Mouse (Mus musculus) leukemia stem cell, adult 10-12 weeks (primary cell): ENCODE results near the gene Ttc9c. TPM values are rescaled to one million over a fixed set of nuclear protein-coding genes. Genes with fewer than 3 reads are reported as not detected.

ENCODE experiments used
- polyA plus RNA-seq: library from polyadenylated mRNA; stranded (reverse); fragments of >175 nt; gene quantifications from 2 replicates; pipeline ENCODE4 v1.2.3, GENCODE M21; 2012; ENCODE audit warnings: low replicate concordance

Ttc9c gene
- polyA plus RNA-seq, result 4.0 and 4.6 TPM in 2 replicates

DNA sequence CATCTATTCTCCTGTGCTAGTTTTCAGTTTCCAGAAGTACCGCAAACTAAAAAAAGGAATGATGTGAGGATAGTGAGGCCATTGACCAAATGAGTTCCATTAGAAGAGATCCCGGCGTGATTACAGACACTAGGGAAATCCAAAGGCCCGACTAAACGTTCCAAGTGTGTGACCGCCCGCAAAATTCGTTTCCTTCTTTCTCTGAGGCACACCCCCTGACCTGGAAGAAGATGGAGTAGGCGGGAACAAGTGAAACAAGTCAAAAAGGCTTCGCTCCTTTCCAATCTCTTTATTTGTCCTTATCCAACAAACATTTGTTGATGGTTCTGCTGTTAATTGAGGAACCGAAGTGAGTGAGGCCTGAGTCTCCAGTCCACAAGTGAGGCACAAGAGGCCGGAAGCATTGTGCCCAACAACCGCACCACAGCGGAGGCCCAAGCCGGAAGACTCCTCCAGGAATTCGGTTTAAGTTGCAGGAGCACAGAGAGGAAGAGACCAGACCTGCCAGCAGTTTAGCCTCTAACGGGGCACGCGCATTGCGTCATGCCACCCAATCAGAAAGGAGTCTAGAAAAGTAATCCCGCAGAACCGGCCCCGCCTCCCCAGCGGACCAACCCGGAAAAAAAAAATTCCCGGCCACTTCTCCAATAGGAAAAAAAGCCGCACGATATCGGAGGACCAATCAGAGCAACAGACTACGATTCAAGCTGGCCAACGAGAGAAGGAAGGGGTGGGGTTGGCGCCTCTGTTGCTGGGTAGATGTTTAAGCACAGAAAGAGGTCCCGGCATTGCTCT is at the start of gene Ttc9c:
Gene Ttc9c (minus strand): TSS at position 533 of the 795 bp plus-strand sequence.

GRCm38 (mm10) chr19:8850402-8850901 is 31.3 kb upstream of the Ttc9c start, which contains the start of gene Lrrn4cl:
Gene Lrrn4cl, plus strand, starts transcription at chr19:8850768.

DNA sequence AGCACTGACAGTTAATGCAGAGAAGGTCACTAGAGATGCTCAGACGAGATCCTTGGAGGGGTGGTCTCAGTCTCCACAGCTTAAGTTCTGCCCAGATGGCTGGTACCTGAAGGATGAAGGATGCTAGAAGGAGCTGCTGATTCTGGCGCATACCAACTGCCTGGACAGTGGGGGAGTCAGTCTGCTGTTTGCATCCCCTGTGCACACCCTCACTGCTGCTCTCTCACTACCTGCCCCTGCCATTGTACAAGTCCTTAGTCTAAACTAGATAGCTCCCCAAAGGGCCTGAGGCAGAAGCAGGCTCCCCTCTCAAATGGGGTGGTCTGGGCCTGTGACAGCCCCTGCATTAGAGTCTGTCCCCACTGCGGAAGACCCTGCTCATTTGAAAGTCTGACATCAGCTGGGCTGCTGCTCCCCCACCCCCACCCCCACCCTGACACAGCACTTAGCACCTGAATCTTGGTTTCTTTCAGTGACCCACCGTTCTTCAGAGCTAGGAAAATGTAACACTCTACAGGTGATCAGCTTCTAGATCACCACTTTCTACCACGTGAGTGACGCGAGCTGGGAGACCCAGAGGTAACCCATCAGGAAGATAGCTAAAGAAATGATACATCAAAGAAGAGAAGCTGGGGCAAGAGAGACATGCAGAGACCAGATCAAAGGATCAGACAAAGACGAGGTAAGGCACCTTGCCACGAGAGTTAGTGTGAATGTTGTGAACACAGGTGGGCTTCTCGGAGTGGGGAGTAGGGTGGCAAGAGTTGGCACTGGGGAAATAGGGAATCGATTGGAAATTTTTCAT is 20.2 kb upstream of the Ttc9c start, which contains the start of gene Gng3:
Gene Gng3 (minus strand): TSS at position 92 of the 805 bp plus-strand sequence.

DNA sequence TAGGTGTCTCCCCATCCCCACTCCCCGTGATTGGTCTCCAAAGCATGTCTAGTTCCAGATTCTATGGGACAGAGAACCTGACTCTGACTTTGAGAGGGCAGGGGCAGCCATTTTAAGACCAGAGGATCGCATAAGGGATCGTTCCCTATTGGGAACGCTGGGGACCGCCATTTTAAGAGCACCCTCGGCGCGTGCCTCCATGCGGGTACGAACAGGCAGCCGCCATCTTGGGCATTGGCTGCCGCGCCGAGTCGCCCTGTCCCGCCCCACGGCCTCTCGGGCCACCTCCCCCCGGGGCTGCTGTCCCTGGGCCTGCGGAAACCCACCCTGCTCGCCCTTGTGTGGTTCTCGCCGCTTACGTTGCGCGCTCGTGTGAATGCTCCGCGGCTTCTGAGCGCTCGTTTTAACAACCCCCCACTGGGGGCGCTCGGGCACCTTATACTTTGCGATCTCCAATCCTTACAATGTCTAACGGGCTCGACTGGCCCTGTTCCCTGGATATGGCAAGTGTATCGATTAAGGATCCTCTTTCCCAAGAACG is 18.2 kb upstream of the Ttc9c start, which contains the start of gene Bscl2:
Gene Bscl2 (plus strand): TSS at position 217 of the 541 bp plus-strand sequence.

GRCm38 (mm10) chr19:8829660-8830059 is 10.5 kb upstream of the Ttc9c start, which contains the start of gene AC129217.1:
Gene AC129217.1, plus strand, starts transcription at chr19:8829773.

GRCm38 (mm10) chr19:8819596-8820423 is 677 bp upstream of the Ttc9c start, which contains the start of gene Hnrnpul2:
Gene Hnrnpul2, plus strand, starts transcription at chr19:8820010.

DNA sequence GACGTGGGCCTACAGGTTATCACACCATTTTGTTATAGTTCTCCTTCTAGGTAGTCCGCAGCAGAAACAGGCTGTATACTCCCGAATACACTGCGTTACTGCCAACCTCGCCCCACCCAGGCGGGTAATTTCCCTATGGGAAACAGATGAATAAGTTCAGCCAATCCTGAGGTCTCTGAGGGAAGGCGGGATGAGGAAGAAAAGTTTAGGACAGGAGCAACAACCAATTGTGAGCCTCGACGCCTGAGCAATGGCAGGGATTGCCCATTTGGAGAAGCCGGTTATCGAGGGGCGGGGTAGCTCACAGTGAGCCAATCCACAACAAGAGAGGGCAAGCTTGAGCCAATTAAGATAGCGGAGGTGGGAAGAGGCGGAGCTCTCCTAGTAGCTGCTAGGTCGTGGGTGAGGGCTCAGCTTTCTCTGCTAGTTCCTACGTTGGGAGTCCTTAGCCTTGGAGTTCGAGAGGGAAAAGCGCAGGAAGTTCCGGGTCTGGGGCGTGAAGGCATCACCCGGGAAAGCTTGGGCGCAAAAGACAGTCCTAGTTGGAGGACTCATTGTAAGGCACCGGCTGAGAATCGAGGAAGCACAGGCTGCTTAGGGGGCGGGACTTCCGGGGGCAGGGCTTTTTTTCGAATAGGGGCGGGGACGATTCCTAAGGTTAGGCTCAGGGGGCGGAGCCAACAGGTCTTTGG is 16.9 kb downstream of the Ttc9c start, which contains the start of gene Zbtb3:
Gene Zbtb3 (plus strand): TSS at position 426 of the 692 bp plus-strand sequence.

GRCm38 (mm10) chr19:8798264-8798946 is 20.7 kb downstream of the Ttc9c start, which contains the start of gene Polr2g:
Gene Polr2g, minus strand, starts transcription at chr19:8798577.

GRCm38 (mm10) chr19:8786008-8786781 is 32.9 kb downstream of the Ttc9c start, which contains the start of gene Taf6l:
Gene Taf6l, minus strand, starts transcription at chr19:8786417.

GRCm38 (mm10) chr19:8774086-8774835 is 44.9 kb downstream of the Ttc9c start, which contains the start of gene Tmem179b:
Gene Tmem179b, minus strand, starts transcription at chr19:8774467.

DNA sequence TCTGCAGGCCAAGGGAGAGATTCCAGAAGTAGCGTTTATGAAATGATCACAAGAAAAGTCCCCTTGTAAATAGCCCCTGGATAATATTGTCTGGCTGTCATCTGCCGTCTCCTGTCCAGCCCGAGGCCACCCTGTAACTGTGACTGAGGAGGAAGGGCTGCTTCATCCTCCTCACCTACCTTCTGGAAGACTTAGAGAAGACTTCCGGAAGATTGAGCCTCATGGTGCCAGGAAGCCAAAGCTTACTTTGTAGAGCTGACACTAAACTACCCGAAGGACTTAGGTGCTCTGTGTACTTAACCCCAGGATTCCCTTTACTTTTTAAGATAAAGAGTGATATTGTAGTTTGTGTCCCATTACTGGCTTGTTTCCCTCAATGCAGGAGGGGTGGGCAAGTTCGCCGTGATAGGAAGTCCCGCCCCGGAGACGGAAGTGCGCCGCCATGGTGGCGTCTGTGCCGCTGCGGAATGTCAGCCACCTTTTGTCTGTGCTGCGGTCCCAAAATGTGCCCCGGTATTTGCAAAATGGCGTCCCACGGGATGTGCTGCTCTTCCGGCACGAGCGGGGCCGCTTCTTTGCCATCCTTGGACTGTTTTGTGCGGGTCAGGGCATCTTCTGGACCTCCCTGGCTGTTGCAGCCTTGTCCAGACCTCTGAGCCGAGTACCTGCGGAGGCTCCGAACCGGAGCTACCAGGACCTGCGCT is 48.4 kb downstream of the Ttc9c start, which contains the start of gene Tmem223:
Gene Tmem223 (plus strand): TSS at position 430 of the 704 bp plus-strand sequence.

Other genes with a start within 250 kb of the Ttc9c start
- gene Slc22a8, start 228.1 kb downstream of the Ttc9c start, polyA plus RNA-seq, result not detected in 2 replicates
- gene Slc22a6, start 201.3 kb downstream of the Ttc9c start, polyA plus RNA-seq, result not detected in 2 replicates
- gene Chrm1, start 155.5 kb downstream of the Ttc9c start, polyA plus RNA-seq, result not detected in 2 replicates
- gene Slc3a2, start 96.0 kb downstream of the Ttc9c start, polyA plus RNA-seq, result 129 and 167 TPM in 2 replicates
- 21.6 and 29.2 TPM in 2 replicates for gene Wdr74, start 83.5 kb downstream of the Ttc9c start, polyA plus RNA-seq
- not detected in 2 replicates for gene 1700092M07Rik, start 78.6 kb downstream of the Ttc9c start, polyA plus RNA-seq
- 17.5 and 22.6 TPM in 2 replicates for gene Stx5a, start 77.9 kb downstream of the Ttc9c start, polyA plus RNA-seq
- gene Nxf1, start 62.3 kb downstream of the Ttc9c start, polyA plus RNA-seq, result 39.0 and 42.9 TPM in 2 replicates
- gene Tmem223, start 48.3 kb downstream of the Ttc9c start, polyA plus RNA-seq, result 69.6 and 147 TPM in 2 replicates
- 19.3 and 85.5 TPM in 2 replicates for gene Tmem179b, start 44.9 kb downstream of the Ttc9c start, polyA plus RNA-seq
- gene Taf6l, start 32.9 kb downstream of the Ttc9c start, polyA plus RNA-seq, result 47.7 and 56.1 TPM in 2 replicates
- 4.5 and 17.9 TPM in 2 replicates for gene Polr2g, start 20.8 kb downstream of the Ttc9c start, polyA plus RNA-seq
- 0.39 and 2.0 TPM in 2 replicates for gene Zbtb3, start 16.8 kb downstream of the Ttc9c start, polyA plus RNA-seq
- gene Hnrnpul2, start 677 bp upstream of the Ttc9c start, polyA plus RNA-seq, result 59.4 and 120 TPM in 2 replicates
- 40.3 and 101 TPM in 2 replicates for gene AC129217.1, start 10.4 kb upstream of the Ttc9c start, polyA plus RNA-seq
- 36.5 and 111 TPM in 2 replicates for gene Bscl2, start 18.1 kb upstream of the Ttc9c start, polyA plus RNA-seq
- gene Gng3, start 19.9 kb upstream of the Ttc9c start, polyA plus RNA-seq, result not detected in 2 replicates
- gene Lrrn4cl, start 31.4 kb upstream of the Ttc9c start, polyA plus RNA-seq, result 0.09 and 0.24 TPM in 2 replicates
- 78.0 and 79.9 TPM in 2 replicates for gene Ubxn1, start 52.2 kb upstream of the Ttc9c start, polyA plus RNA-seq
- gene Uqcc3, start 61.6 kb upstream of the Ttc9c start, polyA plus RNA-seq, result 10.7 and 29.9 TPM in 2 replicates
- gene Lbhd1, start 64.4 kb upstream of the Ttc9c start, polyA plus RNA-seq, result 1.7 TPM in 1 of 2 replicates, not detected in the other
- gene Gm49403, start 64.6 kb upstream of the Ttc9c start, polyA plus RNA-seq, result not detected in 2 replicates
- 12.1 and 24.9 TPM in 2 replicates for gene 1810009A15Rik, start 69.5 kb upstream of the Ttc9c start, polyA plus RNA-seq
- 0.92 and 16.1 TPM in 2 replicates for gene Gm49416, start 69.6 kb upstream of the Ttc9c start, polyA plus RNA-seq
- 35.0 and 93.2 TPM in 2 replicates for gene Ints5, start 73.7 kb upstream of the Ttc9c start, polyA plus RNA-seq
- 35.8 and 36.8 TPM in 2 replicates for gene Ganab, start 78.7 kb upstream of the Ttc9c start, polyA plus RNA-seq
- 110 and 144 TPM in 2 replicates for gene B3gat3, start 101.0 kb upstream of the Ttc9c start, polyA plus RNA-seq
- 28.2 and 31.8 TPM in 2 replicates for gene Rom1, start 110.0 kb upstream of the Ttc9c start, polyA plus RNA-seq
- gene Eml3, start 110.2 kb upstream of the Ttc9c start, polyA plus RNA-seq, result 92.9 and 101 TPM in 2 replicates
- 33.6 and 60.7 TPM in 2 replicates for gene Mta2, start 122.5 kb upstream of the Ttc9c start, polyA plus RNA-seq
- 41.2 and 58.4 TPM in 2 replicates for gene Tut1, start 134.5 kb upstream of the Ttc9c start, polyA plus RNA-seq
- 34.0 and 130 TPM in 2 replicates for gene Eef1g, start 147.7 kb upstream of the Ttc9c start, polyA plus RNA-seq
- 6.4 and 8.8 TPM in 2 replicates for gene Ahnak, start 170.0 kb upstream of the Ttc9c start, polyA plus RNA-seq